Mouse (Mus musculus): ENCODE data around the gene Plk4. TPM values are rescaled to one million over a fixed set of nuclear protein-coding genes. Genes with fewer than 3 reads are reported as not detected.
"Not testable (repeated sequence)": the region's sequence is repeated elsewhere in the genome, so short reads cannot be mapped to it uniquely, and the experiment has no call there.

Plk4 gene
- polyA plus RNA-seq, 1 experiment from 2014 or later: 28.6 TPM

GRCm38 (mm10) chr3:40846473-40846956 is 46.7 kb downstream of the Plk4 start, which contains the start of gene Mfsd8:
Mfsd8 (minus strand) TSS chr3:40846886.
- Histone ChIP-seq H3K9ac (peak within 1 kb of the TSS; percentile 62), H3K4me2 (peak within 1 kb of the TSS; percentile 84), H3K4me3 (peak within 1 kb of the TSS; percentile 61), H3K27ac (peak within 1 kb of the TSS; percentile 79)
- not testable (repeated sequence) for H3K27me3 ChIP-seq; H3K36me3 ChIP-seq; H3K4me1 ChIP-seq (replicated peaks); H3K9me3 ChIP-seq (replicated peaks)
- ATAC-seq (replicated peaks; ENCODE audit: insufficient number of reproducible peaks, insufficient read depth, low FRiP score, low read depth): peak; percentile 99
- under 1% methylated on average over 38 of the region's 39 CpGs for WGBS

GRCm38 (mm10) chr3:40846957-40847017 is 47.0 kb downstream of the Plk4 start, which contains the start of gene Abhd18:
Abhd18 (plus strand) TSS chr3:40846970.
- ATAC-seq (replicated peaks; ENCODE audit: insufficient number of reproducible peaks, insufficient read depth, low FRiP score, low read depth); H3K36me3 ChIP-seq; H3K4me1 ChIP-seq (replicated peaks); H3K27me3 ChIP-seq; H3K9me3 ChIP-seq (replicated peaks): not testable (repeated sequence)
- Histone ChIP-seq H3K9ac (peak within 1 kb of the TSS; percentile 62), H3K27ac (peak within 1 kb of the TSS; percentile 79), H3K4me3 (peak within 1 kb of the TSS; percentile 61), H3K4me2 (peak within 1 kb of the TSS; percentile 84)
- 0% methylated on average over 2 of the region's 4 CpGs for WGBS

- not testable (repeated sequence) for H3K36me3 ChIP-seq
Measured at GRCm38 (mm10) chr3:40847018-40847417, 47.2 kb downstream of the Plk4 start.

GRCm38 (mm10) chr3:40847936-40848335 is 48.1 kb downstream of the Plk4 start:
- H3K4me3 ChIP-seq; H3K9ac ChIP-seq; H3K4me1 ChIP-seq (replicated peaks); H3K9me3 ChIP-seq (replicated peaks); H3K27ac ChIP-seq; H3K27me3 ChIP-seq; H3K36me3 ChIP-seq; ATAC-seq (replicated peaks; ENCODE audit: insufficient number of reproducible peaks, insufficient read depth, low FRiP score, low read depth): not testable (repeated sequence)
- 89% methylated on average over 2 of the region's 2 CpGs for WGBS
- peak overlapping the region; percentile 84; the same call in 1 of the 2 replicates for H3K4me2 ChIP-seq

More at GRCm38 (mm10) chr3:40847018-40847417, 47.2 kb downstream of the Plk4 start:
- H3K9me3 ChIP-seq (replicated peaks); H3K4me1 ChIP-seq (replicated peaks); H3K27me3 ChIP-seq: not testable (repeated sequence)
- H3K9ac ChIP-seq: peak overlapping the region; percentile 62
- WGBS: under 1% methylated on average over 16 of the region's 21 CpGs
- peak; percentile 56; the same call in 1 of the 2 replicates for ATAC-seq (replicated peaks; ENCODE audit: insufficient number of reproducible peaks, insufficient read depth, low FRiP score, low read depth)
- H3K4me3 ChIP-seq: peak overlapping the region; percentile 61
- peak overlapping the region; percentile 74 for H3K27ac ChIP-seq
- peak overlapping the region; percentile 84 for H3K4me2 ChIP-seq

GRCm38 (mm10) chr3:40853123-40853738 is 53.4 kb downstream of the Plk4 start:
- not testable (repeated sequence) for H3K4me2 ChIP-seq; H3K9me3 ChIP-seq (replicated peaks); H3K9ac ChIP-seq; H3K27me3 ChIP-seq; H3K4me1 ChIP-seq (replicated peaks); ATAC-seq (replicated peaks; ENCODE audit: insufficient number of reproducible peaks, insufficient read depth, low FRiP score, low read depth); H3K36me3 ChIP-seq; H3K4me3 ChIP-seq; H3K27ac ChIP-seq
- WGBS: 83% methylated on average over 3 of the region's 3 CpGs

Other genes starting within 250 kb of the Plk4 start
- gene Slc25a31, start 91.2 kb upstream of the Plk4 start, polyA plus RNA-seq (2015; fragmentation: Nextera tagmentation; extraction: Ambion mirVana): 0.81 and 0.85 TPM in 2 replicates
- gene Hspa4l, start 55.5 kb upstream of the Plk4 start, polyA plus RNA-seq (2015; fragmentation: Nextera tagmentation; extraction: Ambion mirVana): 29.2 and 34.9 TPM in 2 replicates
- 6.3 and 6.6 TPM in 2 replicates for gene Mfsd8, start 46.9 kb downstream of the Plk4 start, polyA plus RNA-seq (2015; fragmentation: Nextera tagmentation; extraction: Ambion mirVana)
- gene Abhd18, start 47.0 kb downstream of the Plk4 start, polyA plus RNA-seq (2015; fragmentation: Nextera tagmentation; extraction: Ambion mirVana): 14.9 and 18.4 TPM in 2 replicates
- gene 1700034I23Rik, start 102.5 kb downstream of the Plk4 start, polyA plus RNA-seq (2015; fragmentation: Nextera tagmentation; extraction: Ambion mirVana): 0.13 TPM in 2 replicates
- gene Larp1b, start 149.8 kb downstream of the Plk4 start, polyA plus RNA-seq (2015; fragmentation: Nextera tagmentation; extraction: Ambion mirVana): 15.0 and 16.0 TPM in 2 replicates

Measured in heart, embryonic 15.5 days (tissue).